Mouse (Mus musculus): Measurements from ENCODE around the gene Slc38a1. TPM values are rescaled to one million over a fixed set of nuclear protein-coding genes. Genes with fewer than 3 reads are reported as not detected.

Gene Slc38a1
- total RNA-seq, 2 experiments from 2014 or later: 51.6 to 60.4 TPM

Other genes starting within 250 kb of the Slc38a1 start
- 10 to 100 TPM; 59.1 to 59.6 TPM for gene Scaf11, start 182.1 kb downstream of the Slc38a1 start, total RNA-seq (2021)
- 100 to 1,000 TPM; 312 to 340 TPM for gene Slc38a2, start 56.8 kb upstream of the Slc38a1 start, total RNA-seq (2021)

Data from heart, postnatal 10 days (tissue).